Mouse (Mus musculus): Measurements from ENCODE around the gene Nrgn. TPM values are rescaled to one million over a fixed set of nuclear protein-coding genes. Genes with fewer than 3 reads are reported as not detected.
A peak's percentile ranks its signal among the peaks of the same experiment; 100 is the strongest.

The Nrgn gene
- polyA plus RNA-seq, 1 experiment from 2014 or later: 1.9 TPM

- no peak for ATAC-seq
- Histone ChIP-seq H3K36me3 (ENCODE audit: control insufficient read depth, insufficient read depth) (no peaks in the 10 kb centered on the region), H3K27me3 (replicated peaks; ENCODE audit: control insufficient read depth, insufficient read depth, low read length) (no peaks in the 10 kb centered on the region), H3K27ac (ENCODE audit: low read depth, low read length) (no peak overlapping the region), H3K9me3 (ENCODE audit: control insufficient read depth) (no peaks in the 10 kb centered on the region), H3K9ac (ENCODE audit: low read depth, low read length) (no peak overlapping the region), H3K4me1 (replicated peaks; ENCODE audit: control insufficient read depth, insufficient read depth, low read length) (no peaks in the 10 kb centered on the region), H3K4me2 (replicated peaks; ENCODE audit: low read depth) (no peak overlapping the region), H3K4me3 (ENCODE audit: low read depth, low read length) (no peak overlapping the region)
- TF ChIP-seq CTCF (IDR thresholded peaks at IDR 0.05; ENCODE audit: low read depth): no peak
- 88% methylated on average over 2 of the region's 2 CpGs for WGBS
Observed at GRCm38 (mm10) chr9:37560617-37561016, 7.9 kb upstream of the Nrgn start.

- no peaks in the 10 kb centered on the region for H3K36me3 ChIP-seq (ENCODE audit: control insufficient read depth, insufficient read depth)
- 81% methylated on average over 3 of the region's 3 CpGs for WGBS
- peaks cover 22% of the 10 kb centered on the region for H3K27me3 ChIP-seq (replicated peaks; ENCODE audit: control insufficient read depth, insufficient read depth, low read length)
- no peak overlapping the region for H3K4me3 ChIP-seq (ENCODE audit: low read depth, low read length)
- H3K9me3 ChIP-seq (ENCODE audit: control insufficient read depth): no peaks in the 10 kb centered on the region
- no peak overlapping the region for H3K4me2 ChIP-seq (replicated peaks; ENCODE audit: low read depth)
- no peak overlapping the region for H3K9ac ChIP-seq (ENCODE audit: low read depth, low read length)
- no peak for TF ChIP-seq CTCF (IDR thresholded peaks at IDR 0.05; ENCODE audit: low read depth)
- no peak for ATAC-seq
- H3K27ac ChIP-seq (ENCODE audit: low read depth, low read length): no peak overlapping the region
- H3K4me1 ChIP-seq (replicated peaks; ENCODE audit: control insufficient read depth, insufficient read depth, low read length): 0 out of 2 replicates have a peak, but pooled peaks cover 4% of the 10 kb centered on the region
Observed at GRCm38 (mm10) chr9:37556366-37556765, 3.7 kb upstream of the Nrgn start.

GRCm38 (mm10) chr9:37554838-37555748, 2.4 kb upstream of the Nrgn start, which contains the start of gene Siae:
Gene Siae, plus strand, starts transcription at chr9:37555698.
- WGBS: 28% methylated on average over 7 of the region's 7 CpGs
- no peak within 1 kb of the TSS for H3K9ac ChIP-seq (ENCODE audit: low read depth, low read length)
- H3K4me3 ChIP-seq (ENCODE audit: low read depth, low read length): no peak within 1 kb of the TSS
- no peak within 1 kb of the TSS for H3K27ac ChIP-seq (ENCODE audit: low read depth, low read length)
- no peak for TF ChIP-seq CTCF (IDR thresholded peaks at IDR 0.05; ENCODE audit: low read depth)
- no peaks in the 10 kb centered on the region for H3K36me3 ChIP-seq (ENCODE audit: control insufficient read depth, insufficient read depth)
- H3K4me1 ChIP-seq (replicated peaks; ENCODE audit: control insufficient read depth, insufficient read depth, low read length): 0 out of 2 replicates have a peak, but pooled peaks cover 4% of the 10 kb centered on the region
- H3K9me3 ChIP-seq (ENCODE audit: control insufficient read depth): no peaks in the 10 kb centered on the region
- no peak for ATAC-seq
- peaks cover 28% of the 10 kb centered on the region for H3K27me3 ChIP-seq (replicated peaks; ENCODE audit: control insufficient read depth, insufficient read depth, low read length)
- H3K4me2 ChIP-seq (replicated peaks; ENCODE audit: low read depth): no peak within 1 kb of the TSS

GRCm38 (mm10) chr9:37554279-37554678, 1.6 kb upstream of the Nrgn start:
- no peak for ATAC-seq
- H3K4me1 ChIP-seq (replicated peaks; ENCODE audit: control insufficient read depth, insufficient read depth, low read length): 0 out of 2 replicates have a peak, but pooled peaks cover 4% of the 10 kb centered on the region
- H3K9ac ChIP-seq (ENCODE audit: low read depth, low read length): no peak overlapping the region
- TF ChIP-seq CTCF (IDR thresholded peaks at IDR 0.05; ENCODE audit: low read depth): no peak
- no peak overlapping the region for H3K4me3 ChIP-seq (ENCODE audit: low read depth, low read length)
- H3K27ac ChIP-seq (ENCODE audit: low read depth, low read length): no peak overlapping the region
- WGBS: 92% methylated on average over 1 of the region's 1 CpGs
- no peaks in the 10 kb centered on the region for H3K9me3 ChIP-seq (ENCODE audit: control insufficient read depth)
- H3K4me2 ChIP-seq (replicated peaks; ENCODE audit: low read depth): no peak overlapping the region
- no peaks in the 10 kb centered on the region for H3K36me3 ChIP-seq (ENCODE audit: control insufficient read depth, insufficient read depth)
- peaks cover 28% of the 10 kb centered on the region for H3K27me3 ChIP-seq (replicated peaks; ENCODE audit: control insufficient read depth, insufficient read depth, low read length)

DNA sequence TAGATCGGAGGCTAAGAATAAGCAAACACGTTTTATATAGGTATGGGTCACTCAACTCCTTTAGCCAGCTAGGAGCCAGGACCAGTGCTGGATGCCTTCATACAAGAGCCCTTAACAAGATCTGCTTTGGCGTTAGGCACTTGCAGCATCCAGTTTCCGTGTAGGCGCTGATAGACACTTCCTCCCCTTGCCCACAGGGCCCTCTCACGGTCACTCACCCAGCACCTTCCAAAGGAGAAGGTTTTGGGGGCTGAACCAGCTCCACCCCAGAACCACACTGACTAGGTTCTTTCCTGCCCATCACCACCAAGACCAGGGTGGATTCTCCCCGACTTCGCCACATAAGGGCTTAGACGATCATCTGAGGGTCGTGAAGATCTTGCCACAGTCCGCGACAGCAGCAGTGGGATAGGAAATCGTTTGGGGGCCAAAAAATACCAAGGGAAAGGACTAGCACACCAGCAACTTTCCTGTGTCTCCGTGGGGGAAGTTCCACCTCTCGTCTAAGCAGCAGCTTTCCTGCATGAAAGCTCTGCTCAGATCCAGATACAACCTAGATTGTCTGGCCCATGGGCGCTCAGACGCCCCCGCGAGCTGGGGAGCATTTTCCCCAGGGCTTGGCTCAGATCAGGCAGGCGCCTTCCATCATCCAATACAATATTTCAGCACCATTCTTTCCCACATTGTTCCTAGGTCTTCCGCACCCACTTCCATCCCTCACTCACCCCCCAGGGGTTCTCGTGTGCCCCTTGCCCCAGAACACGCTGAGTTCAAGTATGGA, 763 bp downstream of the Nrgn start:
- WGBS: 3% methylated on average over 23 of the region's 23 CpGs
- no peak overlapping the region for H3K9ac ChIP-seq (ENCODE audit: low read depth, low read length)
- ATAC-seq: 0 out of 2 replicates have a peak, but pooled peaks have one; percentile 28
- H3K4me1 ChIP-seq (replicated peaks; ENCODE audit: control insufficient read depth, insufficient read depth, low read length): 0 out of 2 replicates have a peak, but pooled peaks cover 4% of the 10 kb centered on the region
- H3K9me3 ChIP-seq (ENCODE audit: control insufficient read depth): no peaks in the 10 kb centered on the region
- no peaks in the 10 kb centered on the region for H3K36me3 ChIP-seq (ENCODE audit: control insufficient read depth, insufficient read depth)
- H3K4me3 ChIP-seq (ENCODE audit: low read depth, low read length): peak overlapping the region; percentile 34
- peaks cover 28% of the 10 kb centered on the region for H3K27me3 ChIP-seq (replicated peaks; ENCODE audit: control insufficient read depth, insufficient read depth, low read length)
- no peak for TF ChIP-seq CTCF (IDR thresholded peaks at IDR 0.05; ENCODE audit: low read depth)
- peak overlapping the region; percentile 65 for H3K4me2 ChIP-seq (replicated peaks; ENCODE audit: low read depth)
- H3K27ac ChIP-seq (ENCODE audit: low read depth, low read length): no peak overlapping the region

- H3K4me3 ChIP-seq (ENCODE audit: low read depth, low read length): no peak overlapping the region
- WGBS: 58% methylated on average over 1 of the region's 1 CpGs
- no peak overlapping the region for H3K27ac ChIP-seq (ENCODE audit: low read depth, low read length)
- H3K27me3 ChIP-seq (replicated peaks; ENCODE audit: control insufficient read depth, insufficient read depth, low read length): peaks cover 41% of the 10 kb centered on the region
- H3K9me3 ChIP-seq (ENCODE audit: control insufficient read depth): no peaks in the 10 kb centered on the region
- TF ChIP-seq CTCF (IDR thresholded peaks at IDR 0.05; ENCODE audit: low read depth): no peak
- no peak overlapping the region for H3K4me2 ChIP-seq (replicated peaks; ENCODE audit: low read depth)
- H3K9ac ChIP-seq (ENCODE audit: low read depth, low read length): no peak overlapping the region
- 0 out of 2 replicates have a peak, but pooled peaks cover 4% of the 10 kb centered on the region for H3K4me1 ChIP-seq (replicated peaks; ENCODE audit: control insufficient read depth, insufficient read depth, low read length)
- no peaks in the 10 kb centered on the region for H3K36me3 ChIP-seq (ENCODE audit: control insufficient read depth, insufficient read depth)
- ATAC-seq: no peak
Observed at GRCm38 (mm10) chr9:37550435-37550834, 2.3 kb downstream of the Nrgn start.
